Mouse (Mus musculus): ENCODE results near the gene Ppfibp1. TPM values are rescaled to one million over a fixed set of nuclear protein-coding genes. Genes with fewer than 3 reads are reported as not detected.

Ppfibp1 gene
- polyA plus RNA-seq, 1 experiment = 15.5 TPM

DNA sequence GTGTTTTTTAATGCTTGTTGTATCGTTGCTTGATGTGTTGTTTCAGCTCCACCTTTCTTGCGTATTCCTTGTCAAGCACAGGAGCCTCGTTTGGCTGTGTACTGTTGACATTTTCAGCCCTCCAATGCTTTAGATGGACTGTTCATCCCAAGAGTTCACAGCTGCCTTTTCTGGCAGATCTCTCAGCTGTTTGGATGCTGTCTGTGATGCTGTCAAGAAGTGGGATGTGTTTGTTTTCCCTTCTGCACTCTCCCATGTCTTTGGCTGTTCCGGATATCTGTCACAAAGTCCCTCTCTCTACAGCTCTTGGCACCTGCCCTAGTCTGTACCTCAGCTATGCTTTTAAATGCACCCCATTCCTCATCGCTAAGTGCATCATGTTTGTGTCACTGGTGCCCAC lies 72.7 kb downstream of the Ppfibp1 start:
- Histone ChIP-seq H3K27ac (ENCODE audit: control insufficient read depth, insufficient read depth, low read depth, low read length, poor library complexity) (no peak overlapping the region), H3K4me3 (replicated peaks; ENCODE audit: control insufficient read depth, low read depth, low read length) (no peak overlapping the region), H3K4me1 (ENCODE audit: control insufficient read depth, insufficient read depth, low read length) (no peaks in the 10 kb centered on the region)
- TF ChIP-seq POLR2A (IDR thresholded peaks at IDR 0.05; ENCODE audit: borderline replicate concordance, control insufficient read depth, low read depth, low read length) (no peak), CTCF (IDR thresholded peaks at IDR 0.05; ENCODE audit: control insufficient read depth, insufficient read depth, low read length) (no peak)
- WGBS = 79% methylated on average over 5 of the region's 5 CpGs

- Histone ChIP-seq H3K4me1 (ENCODE audit: control insufficient read depth, insufficient read depth, low read length) (no peaks in the 10 kb centered on the region), H3K27ac (ENCODE audit: control insufficient read depth, insufficient read depth, low read depth, low read length, poor library complexity) (no peak overlapping the region), H3K4me3 (replicated peaks; ENCODE audit: control insufficient read depth, low read depth, low read length) (no peak overlapping the region)
- 51% methylated on average over 6 of the region's 6 CpGs for WGBS
- no peak for TF ChIP-seq CTCF (IDR thresholded peaks at IDR 0.05; ENCODE audit: control insufficient read depth, insufficient read depth, low read length)
- TF ChIP-seq POLR2A (IDR thresholded peaks at IDR 0.05; ENCODE audit: borderline replicate concordance, control insufficient read depth, low read depth, low read length) = no peak
Observed at GRCm38 (mm10) chr6:146961832-146962481, 73.7 kb downstream of the Ppfibp1 start.

DNA sequence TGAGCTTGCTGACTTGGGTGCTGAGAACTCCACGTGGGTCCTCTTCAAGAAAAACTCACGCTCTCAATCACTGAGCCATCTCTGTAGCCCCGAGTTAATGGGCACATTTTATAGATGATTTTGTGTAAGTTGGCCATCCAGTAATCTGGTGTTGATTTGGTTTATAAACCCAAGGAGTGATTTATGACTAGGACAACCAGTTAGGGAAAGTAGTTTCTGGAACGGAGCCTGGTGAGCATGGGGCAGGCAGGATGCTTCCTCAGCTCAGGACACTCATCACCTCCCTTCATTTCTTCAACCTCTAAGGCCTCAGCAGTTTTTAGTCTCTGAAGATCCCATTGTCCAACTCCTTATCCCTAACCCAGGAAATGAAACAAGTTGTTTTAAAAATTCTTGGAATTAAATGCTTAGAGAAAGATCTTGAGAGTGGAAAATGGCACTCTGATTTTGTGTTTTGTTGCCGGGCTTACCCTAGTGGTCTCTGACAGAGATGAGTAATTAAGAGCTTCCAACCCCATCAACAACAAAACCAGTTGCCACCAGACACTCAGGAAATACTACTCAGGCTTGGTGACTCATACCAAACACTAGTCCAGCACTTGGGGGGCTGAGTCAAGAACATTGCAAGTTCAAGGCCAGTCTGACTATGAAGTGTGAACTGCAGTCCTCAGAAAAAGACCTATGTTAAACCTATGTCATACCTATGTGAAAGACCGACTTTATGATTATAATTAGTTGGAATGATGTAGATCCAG lies 75.3 kb downstream of the Ppfibp1 start:
- H3K4me3 ChIP-seq (replicated peaks; ENCODE audit: control insufficient read depth, low read depth, low read length) = no peak overlapping the region
- WGBS = 83% methylated on average over 6 of the region's 6 CpGs
- no peak overlapping the region for H3K27ac ChIP-seq (ENCODE audit: control insufficient read depth, insufficient read depth, low read depth, low read length, poor library complexity)
- TF ChIP-seq POLR2A (IDR thresholded peaks at IDR 0.05; ENCODE audit: borderline replicate concordance, control insufficient read depth, low read depth, low read length) = no peak
- TF ChIP-seq CTCF (IDR thresholded peaks at IDR 0.05; ENCODE audit: control insufficient read depth, insufficient read depth, low read length) = no peak
- no peaks in the 10 kb centered on the region for H3K4me1 ChIP-seq (ENCODE audit: control insufficient read depth, insufficient read depth, low read length)

DNA sequence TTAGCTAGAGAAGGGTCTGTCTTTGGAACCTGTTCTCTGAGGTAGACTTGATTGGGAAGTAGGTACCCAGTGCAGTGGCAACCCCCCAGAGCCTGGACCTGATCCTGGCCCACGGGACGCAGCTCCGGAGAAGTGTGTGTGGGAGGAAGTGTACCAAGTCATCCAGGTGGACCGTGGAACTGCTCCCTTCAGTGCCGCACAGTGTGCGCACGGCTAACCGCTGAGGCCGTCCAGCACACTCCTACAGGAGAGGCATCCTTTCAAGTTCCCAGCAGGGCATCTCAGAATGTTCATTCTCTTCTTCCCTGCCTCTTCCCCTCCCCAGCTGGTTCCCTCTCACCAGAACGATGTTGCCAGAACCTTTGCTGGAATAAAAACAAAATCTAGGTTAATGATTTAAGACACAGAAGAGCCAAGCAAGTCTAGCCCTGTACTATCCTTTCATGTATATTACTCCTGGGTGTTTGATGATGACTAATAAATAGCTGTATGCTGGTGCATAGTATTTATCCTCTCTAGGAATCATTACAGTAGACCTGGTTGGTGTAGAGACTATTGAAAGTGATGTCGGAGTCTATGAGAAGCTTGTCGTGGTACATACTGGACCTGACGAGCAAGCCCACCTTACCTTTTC lies 77.0 kb downstream of the Ppfibp1 start:
- whole genome bisulfite sequencing = 88% methylated on average over 13 of the region's 13 CpGs
- H3K4me1 ChIP-seq (ENCODE audit: control insufficient read depth, insufficient read depth, low read length) = no peaks in the 10 kb centered on the region
- H3K4me3 ChIP-seq (replicated peaks; ENCODE audit: control insufficient read depth, low read depth, low read length) = no peak overlapping the region
- no peak overlapping the region for H3K27ac ChIP-seq (ENCODE audit: control insufficient read depth, insufficient read depth, low read depth, low read length, poor library complexity)
- TF ChIP-seq CTCF (IDR thresholded peaks at IDR 0.05; ENCODE audit: control insufficient read depth, insufficient read depth, low read length) = no peak
- no peak for TF ChIP-seq POLR2A (IDR thresholded peaks at IDR 0.05; ENCODE audit: borderline replicate concordance, control insufficient read depth, low read depth, low read length)

- no peaks in the 10 kb centered on the region for H3K4me1 ChIP-seq (ENCODE audit: control insufficient read depth, insufficient read depth, low read length)
- TF ChIP-seq POLR2A (IDR thresholded peaks at IDR 0.05; ENCODE audit: borderline replicate concordance, control insufficient read depth, low read depth, low read length) (no peak), CTCF (IDR thresholded peaks at IDR 0.05; ENCODE audit: control insufficient read depth, insufficient read depth, low read length) (no peak)
- WGBS = 77% methylated on average over 12 of the region's 12 CpGs
- H3K27ac ChIP-seq (ENCODE audit: control insufficient read depth, insufficient read depth, low read depth, low read length, poor library complexity) = no peak overlapping the region
- H3K4me3 ChIP-seq (replicated peaks; ENCODE audit: control insufficient read depth, low read depth, low read length) = no peak overlapping the region
Observed at GRCm38 (mm10) chr6:146966446-146967019, 78.2 kb downstream of the Ppfibp1 start.

GRCm38 (mm10) chr6:146967836-146968235 lies 79.5 kb downstream of the Ppfibp1 start:
- no peaks in the 10 kb centered on the region for H3K4me1 ChIP-seq (ENCODE audit: control insufficient read depth, insufficient read depth, low read length)
- no peak overlapping the region for H3K4me3 ChIP-seq (replicated peaks; ENCODE audit: control insufficient read depth, low read depth, low read length)
- 83% methylated on average over 6 of the region's 6 CpGs for WGBS
- TF ChIP-seq CTCF (IDR thresholded peaks at IDR 0.05; ENCODE audit: control insufficient read depth, insufficient read depth, low read length) (no peak), POLR2A (IDR thresholded peaks at IDR 0.05; ENCODE audit: borderline replicate concordance, control insufficient read depth, low read depth, low read length) (no peak)
- H3K27ac ChIP-seq (ENCODE audit: control insufficient read depth, insufficient read depth, low read depth, low read length, poor library complexity) = no peak overlapping the region

GRCm38 (mm10) chr6:146970811-146971210 lies 82.5 kb downstream of the Ppfibp1 start:
- 80% methylated on average over 3 of the region's 3 CpGs for whole genome bisulfite sequencing
- H3K4me1 ChIP-seq (ENCODE audit: control insufficient read depth, insufficient read depth, low read length) = no peaks in the 10 kb centered on the region

DNA sequence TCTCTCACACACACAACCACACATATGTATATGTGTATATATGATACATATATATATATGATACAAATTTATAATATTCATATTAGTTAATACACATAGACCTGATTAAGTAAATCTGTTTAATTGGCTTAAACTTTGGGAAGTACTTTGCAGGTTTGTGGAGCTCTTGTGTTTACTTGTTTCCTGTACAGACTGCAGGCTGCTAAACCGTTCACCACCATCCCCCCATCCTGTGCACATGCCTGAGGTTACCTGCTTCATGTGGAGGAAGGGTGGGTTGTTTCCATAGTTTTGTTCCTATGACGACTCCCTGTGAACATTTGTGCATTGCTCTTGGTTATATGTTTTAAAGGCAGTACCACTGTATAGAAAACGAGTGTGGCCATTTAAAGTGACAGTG lies 83.1 kb downstream of the Ppfibp1 start:
- H3K27ac ChIP-seq (ENCODE audit: control insufficient read depth, insufficient read depth, low read depth, low read length, poor library complexity) = no peak overlapping the region
- H3K4me1 ChIP-seq (ENCODE audit: control insufficient read depth, insufficient read depth, low read length) = no peaks in the 10 kb centered on the region
- no peak overlapping the region for H3K4me3 ChIP-seq (replicated peaks; ENCODE audit: control insufficient read depth, low read depth, low read length)
- no peak for TF ChIP-seq CTCF (IDR thresholded peaks at IDR 0.05; ENCODE audit: control insufficient read depth, insufficient read depth, low read length)
- no peak for TF ChIP-seq POLR2A (IDR thresholded peaks at IDR 0.05; ENCODE audit: borderline replicate concordance, control insufficient read depth, low read depth, low read length)
- 31% methylated on average over 3 of the region's 3 CpGs for WGBS

More at GRCm38 (mm10) chr6:146970811-146971210, 82.5 kb downstream of the Ppfibp1 start:
- no peak overlapping the region for H3K4me3 ChIP-seq (replicated peaks; ENCODE audit: control insufficient read depth, low read depth, low read length)
- TF ChIP-seq CTCF (IDR thresholded peaks at IDR 0.05; ENCODE audit: control insufficient read depth, insufficient read depth, low read length) (no peak), POLR2A (IDR thresholded peaks at IDR 0.05; ENCODE audit: borderline replicate concordance, control insufficient read depth, low read depth, low read length) (no peak)
- H3K27ac ChIP-seq (ENCODE audit: control insufficient read depth, insufficient read depth, low read depth, low read length, poor library complexity) = no peak overlapping the region
